Mouse (Mus musculus): ENCODE data around the gene Smagp. TPM values are rescaled to one million over a fixed set of nuclear protein-coding genes. Genes with fewer than 3 reads are reported as not detected.

Gene Smagp
- polyA plus RNA-seq, 1 experiment from 2014 or later: 88.6 TPM

DNA sequence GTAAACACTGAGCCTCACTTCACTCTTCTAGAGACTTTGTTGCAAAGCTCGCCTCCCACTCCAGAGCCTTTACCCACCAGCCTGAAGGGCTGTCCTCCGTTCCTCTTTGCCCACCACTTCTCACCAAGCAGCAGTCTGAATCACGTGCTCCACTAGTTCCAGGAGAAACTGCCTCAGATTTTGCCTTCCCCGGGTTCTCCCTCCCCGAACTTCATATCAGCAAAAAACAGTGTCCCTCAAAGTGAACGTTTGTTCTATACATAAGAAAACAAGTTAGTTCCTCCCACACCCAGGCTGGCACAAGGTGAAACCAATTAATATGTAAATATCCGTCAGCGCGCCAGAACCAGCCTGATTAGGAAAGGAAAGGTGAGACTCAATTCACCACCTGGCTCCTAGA, 1.5 kb downstream of the Smagp start:
- H3K9me3 ChIP-seq (ENCODE audit: control insufficient read depth): no peaks in the 10 kb centered on the region
- no peak overlapping the region for H3K9ac ChIP-seq (ENCODE audit: low read depth, low read length)
- TF ChIP-seq CTCF (IDR thresholded peaks at IDR 0.05; ENCODE audit: low read depth): no peak
- H3K4me1 ChIP-seq (replicated peaks; ENCODE audit: control insufficient read depth, insufficient read depth, low read length): 0 out of 2 replicates have a peak, but pooled peaks cover 3% of the 10 kb centered on the region
- H3K27me3 ChIP-seq (replicated peaks; ENCODE audit: control insufficient read depth, insufficient read depth, low read length): peaks cover 6% of the 10 kb centered on the region; the same call in 1 of the 2 replicates
- WGBS: 11% methylated on average over 9 of the region's 9 CpGs
- H3K27ac ChIP-seq (ENCODE audit: low read depth, low read length): peak overlapping the region; percentile 92
- no peak for ATAC-seq
- peaks cover 6% of the 10 kb centered on the region; the same call in 1 of the 2 replicates for H3K36me3 ChIP-seq (ENCODE audit: control insufficient read depth, insufficient read depth)
- H3K4me2 ChIP-seq (replicated peaks; ENCODE audit: low read depth): peak overlapping the region; percentile 91
- peak overlapping the region; percentile 75 for H3K4me3 ChIP-seq (ENCODE audit: low read depth, low read length)

DNA sequence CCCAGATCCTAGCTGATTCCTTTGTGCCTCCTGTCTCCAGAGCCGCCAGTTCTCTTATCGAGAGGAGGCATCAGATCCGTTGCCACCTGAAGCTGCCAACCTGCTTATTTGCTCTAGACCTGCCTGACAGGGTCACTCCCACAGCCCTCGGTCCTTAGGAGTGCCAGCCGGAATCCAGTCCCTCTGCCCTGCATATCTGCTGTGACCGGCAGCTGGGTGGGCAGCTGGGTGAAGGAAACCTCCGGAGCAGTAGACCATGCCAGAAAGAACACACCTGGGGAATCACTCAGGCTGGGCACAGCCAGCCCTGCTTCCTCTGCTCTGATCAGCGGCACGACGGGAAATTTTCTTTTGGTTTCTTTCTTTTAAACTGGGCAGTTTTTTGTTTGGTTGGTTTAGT, 3.4 kb downstream of the Smagp start:
- Histone ChIP-seq H3K27me3 (replicated peaks; ENCODE audit: control insufficient read depth, insufficient read depth, low read length) (peaks cover 6% of the 10 kb centered on the region; the same call in 1 of the 2 replicates), H3K9ac (ENCODE audit: low read depth, low read length) (no peak overlapping the region), H3K4me3 (ENCODE audit: low read depth, low read length) (no peak overlapping the region), H3K9me3 (ENCODE audit: control insufficient read depth) (no peaks in the 10 kb centered on the region), H3K27ac (ENCODE audit: low read depth, low read length) (peak overlapping the region; percentile 35; the same call in 1 of the 2 replicates), H3K4me1 (replicated peaks; ENCODE audit: control insufficient read depth, insufficient read depth, low read length) (no peaks in the 10 kb centered on the region), H3K36me3 (ENCODE audit: control insufficient read depth, insufficient read depth) (peaks cover 6% of the 10 kb centered on the region; the same call in 1 of the 2 replicates), H3K4me2 (replicated peaks; ENCODE audit: low read depth) (peak overlapping the region; percentile 24; the same call in 1 of the 2 replicates)
- ATAC-seq: no peak
- TF ChIP-seq CTCF (IDR thresholded peaks at IDR 0.05; ENCODE audit: low read depth): no peak
- 71% methylated on average over 10 of the region's 10 CpGs for WGBS

DNA sequence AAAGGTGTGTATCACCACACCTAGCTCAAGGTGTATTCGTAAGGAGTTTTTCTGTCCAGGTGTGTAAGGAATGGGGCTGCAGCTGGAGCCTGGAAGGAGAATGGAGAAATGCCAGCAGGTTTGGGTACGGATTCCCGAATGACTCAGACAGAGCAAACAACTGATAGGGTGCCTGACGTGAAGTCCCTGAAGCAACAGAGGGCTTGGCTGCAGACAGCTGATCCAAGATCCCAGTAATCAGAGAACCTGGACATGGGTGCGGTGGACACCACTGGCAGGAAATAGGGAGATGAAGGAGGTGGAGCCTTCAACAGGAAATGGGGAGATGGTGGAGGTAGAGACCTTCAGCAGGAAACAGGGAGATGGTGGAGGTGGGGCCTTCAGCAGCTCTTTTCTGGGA, 4.4 kb downstream of the Smagp start:
- Histone ChIP-seq H3K4me3 (ENCODE audit: low read depth, low read length) (no peak overlapping the region), H3K36me3 (ENCODE audit: control insufficient read depth, insufficient read depth) (peaks cover 6% of the 10 kb centered on the region; the same call in 1 of the 2 replicates), H3K9ac (ENCODE audit: low read depth, low read length) (no peak overlapping the region), H3K4me2 (replicated peaks; ENCODE audit: low read depth) (no peak overlapping the region), H3K27me3 (replicated peaks; ENCODE audit: control insufficient read depth, insufficient read depth, low read length) (peaks cover 6% of the 10 kb centered on the region; the same call in 1 of the 2 replicates), H3K27ac (ENCODE audit: low read depth, low read length) (peak overlapping the region; percentile 35; the same call in 1 of the 2 replicates), H3K4me1 (replicated peaks; ENCODE audit: control insufficient read depth, insufficient read depth, low read length) (peaks cover 6% of the 10 kb centered on the region), H3K9me3 (ENCODE audit: control insufficient read depth) (no peaks in the 10 kb centered on the region)
- no peak for TF ChIP-seq CTCF (IDR thresholded peaks at IDR 0.05; ENCODE audit: low read depth)
- 44% methylated on average over 5 of the region's 5 CpGs for WGBS
- ATAC-seq: peak; percentile 51

DNA sequence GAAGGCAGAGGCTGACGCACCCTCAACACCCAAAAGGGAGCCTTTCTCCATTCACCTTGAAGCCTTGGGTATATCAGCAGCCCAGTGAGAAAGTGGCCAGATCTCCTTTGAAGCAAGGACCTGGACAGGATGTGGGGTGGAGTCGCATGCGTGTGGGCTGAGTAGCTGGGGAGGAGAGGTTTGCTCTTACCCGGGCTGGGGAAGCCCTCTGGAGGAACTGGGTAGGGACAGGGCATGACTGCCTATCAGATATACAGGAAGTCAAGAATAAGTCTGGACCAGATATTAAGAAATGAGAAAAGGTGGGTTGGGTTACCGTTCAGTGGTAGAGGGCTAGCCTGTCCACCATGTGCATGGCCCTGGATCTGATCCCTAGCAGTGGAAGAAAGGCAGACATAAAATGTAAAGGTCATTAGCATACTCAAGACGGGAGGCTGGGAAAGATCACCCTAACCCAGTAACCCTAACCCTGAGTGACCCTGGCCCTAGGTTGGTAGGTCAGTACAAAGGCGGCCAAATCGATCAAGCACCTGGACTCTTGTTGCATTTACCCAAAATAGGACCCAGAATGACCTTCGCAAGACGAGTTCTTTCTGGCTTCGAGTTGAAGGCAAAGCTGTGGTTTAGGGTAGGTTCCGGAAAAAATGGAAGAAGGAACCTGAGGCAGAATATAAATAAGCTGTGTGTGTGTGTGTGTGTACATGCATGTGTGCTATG, 5.1 kb downstream of the Smagp start:
- no peak for ATAC-seq
- Histone ChIP-seq H3K4me2 (replicated peaks; ENCODE audit: low read depth) (no peak overlapping the region), H3K4me1 (replicated peaks; ENCODE audit: control insufficient read depth, insufficient read depth, low read length) (peaks cover 6% of the 10 kb centered on the region), H3K27me3 (replicated peaks; ENCODE audit: control insufficient read depth, insufficient read depth, low read length) (peaks cover 6% of the 10 kb centered on the region; the same call in 1 of the 2 replicates), H3K9ac (ENCODE audit: low read depth, low read length) (no peak overlapping the region), H3K4me3 (ENCODE audit: low read depth, low read length) (no peak overlapping the region), H3K9me3 (ENCODE audit: control insufficient read depth) (no peaks in the 10 kb centered on the region), H3K27ac (ENCODE audit: low read depth, low read length) (no peak overlapping the region), H3K36me3 (ENCODE audit: control insufficient read depth, insufficient read depth) (peaks cover 6% of the 10 kb centered on the region; the same call in 1 of the 2 replicates)
- 83% methylated on average over 12 of the region's 12 CpGs for WGBS
- no peak for TF ChIP-seq CTCF (IDR thresholded peaks at IDR 0.05; ENCODE audit: low read depth)

DNA sequence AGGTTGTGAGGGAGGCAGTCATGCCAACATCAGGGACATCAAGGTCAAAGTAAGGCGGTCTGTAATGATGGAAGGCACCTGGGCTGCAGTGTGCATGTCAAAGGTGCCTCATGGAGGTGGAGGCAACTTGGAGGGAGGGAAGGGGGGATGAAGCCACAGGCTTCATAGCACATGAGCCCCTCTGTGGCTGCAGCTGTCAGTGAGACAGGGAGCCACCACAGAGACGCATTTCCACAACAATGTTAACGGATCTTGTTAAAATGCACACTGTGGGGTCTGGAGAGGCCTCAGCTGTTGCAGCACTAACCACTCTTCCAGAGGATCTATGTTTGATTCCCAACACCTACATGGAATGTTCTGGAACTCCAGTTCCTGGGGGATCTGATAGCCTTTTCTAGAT, 6.6 kb downstream of the Smagp start:
- H3K36me3 ChIP-seq (ENCODE audit: control insufficient read depth, insufficient read depth): peaks cover 6% of the 10 kb centered on the region; the same call in 1 of the 2 replicates
- H3K4me3 ChIP-seq (ENCODE audit: low read depth, low read length): no peak overlapping the region
- H3K4me2 ChIP-seq (replicated peaks; ENCODE audit: low read depth): no peak overlapping the region
- no peaks in the 10 kb centered on the region for H3K27me3 ChIP-seq (replicated peaks; ENCODE audit: control insufficient read depth, insufficient read depth, low read length)
- H3K4me1 ChIP-seq (replicated peaks; ENCODE audit: control insufficient read depth, insufficient read depth, low read length): peaks cover 6% of the 10 kb centered on the region
- TF ChIP-seq CTCF (IDR thresholded peaks at IDR 0.05; ENCODE audit: low read depth): no peak
- H3K9me3 ChIP-seq (ENCODE audit: control insufficient read depth): no peaks in the 10 kb centered on the region
- WGBS: 84% methylated on average over 3 of the region's 3 CpGs
- H3K9ac ChIP-seq (ENCODE audit: low read depth, low read length): no peak overlapping the region
- no peak for ATAC-seq
- H3K27ac ChIP-seq (ENCODE audit: low read depth, low read length): no peak overlapping the region

DNA sequence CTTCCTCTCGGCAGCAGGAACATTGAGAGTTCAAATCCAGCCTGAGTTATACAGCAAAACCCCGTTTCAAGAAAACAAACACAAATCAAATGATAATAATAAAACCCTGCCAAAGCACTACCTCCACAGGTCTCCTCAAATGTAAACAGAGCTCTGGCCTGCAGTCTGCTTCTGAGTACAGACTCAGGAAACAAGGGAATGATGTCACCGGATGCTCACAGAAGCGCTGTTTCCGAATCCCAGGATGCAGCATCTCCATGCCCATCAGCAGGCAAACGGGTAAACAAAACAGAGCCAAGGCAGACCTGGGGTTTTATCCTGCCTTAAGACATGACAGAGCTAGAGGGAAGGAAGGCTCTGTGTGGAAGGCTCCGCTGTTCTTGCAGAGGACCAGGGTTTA, 7.9 kb downstream of the Smagp start:
- Histone ChIP-seq H3K9ac (ENCODE audit: low read depth, low read length) (no peak overlapping the region), H3K27me3 (replicated peaks; ENCODE audit: control insufficient read depth, insufficient read depth, low read length) (no peaks in the 10 kb centered on the region), H3K9me3 (ENCODE audit: control insufficient read depth) (no peaks in the 10 kb centered on the region), H3K4me1 (replicated peaks; ENCODE audit: control insufficient read depth, insufficient read depth, low read length) (peaks cover 6% of the 10 kb centered on the region), H3K4me3 (ENCODE audit: low read depth, low read length) (no peak overlapping the region), H3K27ac (ENCODE audit: low read depth, low read length) (no peak overlapping the region), H3K36me3 (ENCODE audit: control insufficient read depth, insufficient read depth) (peaks cover 6% of the 10 kb centered on the region; the same call in 1 of the 2 replicates), H3K4me2 (replicated peaks; ENCODE audit: low read depth) (no peak overlapping the region)
- 38% methylated on average over 7 of the region's 7 CpGs for WGBS
- no peak for TF ChIP-seq CTCF (IDR thresholded peaks at IDR 0.05; ENCODE audit: low read depth)
- no peak for ATAC-seq

Data from intestine, postnatal 0 days (tissue).